Mouse (Mus musculus) stomach, postnatal 0 days (tissue): ENCODE results near the gene Map2k5.

Experiments
- CTCF ChIP-seq: IDR thresholded peaks from 2 replicates; pipeline ENCODE4 v1.5.1; 2016; ENCODE audit warnings: antibody characterized with exemption, low read depth, mild to moderate bottlenecking, moderate library complexity
- EP300 ChIP-seq: optimal IDR thresholded peaks from 2 replicates; pipeline ENCODE3; 2016; ENCODE audit warnings: antibody characterized with exemption

- no peak for TF ChIP-seq CTCF
- TF ChIP-seq EP300 = no peak
Observed at GRCm38 (mm10) chr9:63146126-63146855, 231.4 kb downstream of the Map2k5 start.
